Mouse (Mus musculus): ENCODE results near the gene Hspbap1.

Gene Hspbap1

DNA sequence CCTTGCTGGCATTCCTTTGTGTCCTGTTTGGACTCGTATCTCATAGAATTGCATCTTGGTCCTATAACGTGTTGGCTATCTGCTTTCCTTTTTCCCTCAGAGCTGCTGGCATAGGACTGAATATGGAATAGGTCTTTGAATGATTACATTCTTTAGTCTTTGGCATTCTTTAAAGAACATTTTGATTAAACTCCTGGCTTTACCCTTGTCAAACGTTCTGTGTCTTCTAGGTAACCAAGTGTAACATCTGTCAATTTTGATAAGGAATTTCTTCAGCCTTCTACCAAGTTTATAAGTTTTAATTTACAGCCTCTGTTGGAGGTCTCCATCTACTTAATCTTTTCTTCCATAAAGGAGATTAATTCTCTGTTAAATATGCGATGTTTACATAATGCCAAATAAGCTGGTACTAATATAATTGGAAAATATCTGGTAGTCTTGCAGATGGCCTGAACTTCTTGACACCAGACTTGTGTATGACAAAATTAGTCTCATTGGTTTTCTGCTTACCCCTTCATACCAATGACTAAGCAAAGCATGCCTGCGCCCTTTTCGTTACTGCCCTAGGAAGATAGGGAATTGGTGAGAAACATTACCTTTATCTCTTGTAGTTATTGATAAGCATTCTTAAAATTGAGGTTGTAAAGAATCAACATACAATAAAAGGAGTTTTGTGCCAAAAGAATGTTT, 36.9 kb downstream of the Hspbap1 start:
- no peak for DNase-seq

DNA sequence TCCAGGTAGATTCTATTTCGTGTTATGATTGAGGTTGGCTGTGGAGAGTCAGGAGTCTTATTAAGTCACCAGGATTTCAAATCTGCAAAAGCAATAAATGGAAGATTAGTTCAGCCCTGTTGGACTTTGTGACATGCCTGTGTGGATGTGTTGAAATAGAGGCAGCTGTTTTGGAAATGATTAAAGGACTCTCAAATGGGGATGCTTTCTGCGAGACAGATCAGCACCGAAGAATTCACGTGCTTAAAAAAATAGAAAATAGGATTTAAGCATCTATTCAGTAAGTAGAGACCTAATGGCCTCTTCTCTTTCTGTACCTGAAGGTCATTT, 37.5 kb downstream of the Hspbap1 start:
- DNase-seq, result no peak

DNA sequence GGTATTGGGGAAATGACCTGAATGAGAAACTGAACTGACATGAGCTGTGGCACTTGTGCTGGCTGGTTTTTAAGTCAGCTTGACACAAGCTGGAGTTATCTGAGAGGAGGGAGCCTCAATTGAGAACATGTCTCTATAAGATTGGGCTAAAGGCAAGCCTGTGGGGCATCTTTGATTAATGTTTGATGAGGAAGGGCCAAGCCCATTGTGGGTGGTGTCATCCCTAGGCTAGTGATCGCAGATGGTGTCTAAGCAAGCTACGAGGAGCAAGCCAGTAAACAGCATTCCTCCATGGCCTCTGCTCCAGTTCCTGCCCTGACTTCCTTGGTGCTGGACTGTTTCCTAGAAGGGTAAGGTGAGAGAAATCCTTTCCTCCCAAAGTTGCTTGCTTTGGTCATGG, 38.7 kb downstream of the Hspbap1 start:
- DNase-seq, result no peak

DNA sequence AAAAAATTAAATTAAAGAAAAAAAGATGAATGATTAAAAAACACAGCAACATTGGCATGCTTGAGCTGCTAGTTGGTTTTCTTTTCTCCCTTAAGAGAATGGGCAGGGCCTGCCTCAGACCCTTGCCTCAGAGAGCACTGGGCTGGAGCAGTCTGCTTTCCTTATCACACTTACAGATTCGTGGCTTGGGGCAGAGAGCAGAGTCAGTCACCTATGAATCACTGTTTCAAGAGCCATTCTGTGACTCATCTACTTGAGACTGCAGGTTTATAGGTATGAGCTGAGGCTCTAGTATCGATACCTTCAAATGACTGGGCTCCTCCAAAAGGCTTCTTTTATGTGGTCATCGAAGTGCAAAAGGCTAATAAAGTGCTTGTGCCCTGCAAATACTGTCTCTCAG, 42.9 kb downstream of the Hspbap1 start:
- no peak for DNase-seq

DNA sequence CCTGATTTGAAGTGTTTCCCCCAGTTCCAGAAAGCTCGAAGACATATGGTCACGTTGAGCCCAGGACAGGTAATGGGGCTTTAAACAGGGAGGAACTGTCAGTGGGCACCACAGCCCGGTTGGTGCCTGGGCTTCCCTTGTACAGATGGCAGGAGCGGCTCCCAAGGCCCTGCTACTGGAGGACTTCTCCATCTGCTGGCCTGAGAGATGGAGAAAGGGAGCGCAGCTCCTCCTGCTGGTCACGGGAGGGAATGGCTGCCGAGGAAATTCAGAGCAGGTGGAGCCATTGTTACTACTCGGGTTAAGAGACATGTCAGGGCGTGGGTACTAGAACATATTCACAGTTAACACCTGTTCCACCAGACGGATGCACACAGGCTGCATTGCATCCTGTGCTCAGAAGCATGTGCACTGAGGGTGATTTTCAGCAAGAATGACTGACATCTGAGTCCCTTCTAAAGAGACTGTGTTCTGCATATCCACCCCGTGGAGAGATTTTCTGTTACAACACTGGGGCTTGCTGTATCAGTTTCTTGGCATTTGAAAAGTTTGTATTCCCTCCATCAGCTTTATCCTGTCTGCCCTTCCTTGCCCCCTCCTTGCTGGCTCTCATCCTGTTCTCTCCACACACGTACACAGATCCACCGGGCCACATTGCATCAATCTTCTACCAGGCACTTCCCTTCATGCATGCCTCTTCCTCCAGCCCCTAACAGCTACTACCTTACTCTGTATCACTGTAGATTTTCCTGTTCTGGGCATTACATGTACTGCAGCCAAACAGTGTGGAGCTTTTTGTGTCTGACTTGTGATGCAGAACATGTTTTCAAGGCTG, 47.3 kb downstream of the Hspbap1 start:
- DNase-seq, result peak; percentile 94 to 95

DNA sequence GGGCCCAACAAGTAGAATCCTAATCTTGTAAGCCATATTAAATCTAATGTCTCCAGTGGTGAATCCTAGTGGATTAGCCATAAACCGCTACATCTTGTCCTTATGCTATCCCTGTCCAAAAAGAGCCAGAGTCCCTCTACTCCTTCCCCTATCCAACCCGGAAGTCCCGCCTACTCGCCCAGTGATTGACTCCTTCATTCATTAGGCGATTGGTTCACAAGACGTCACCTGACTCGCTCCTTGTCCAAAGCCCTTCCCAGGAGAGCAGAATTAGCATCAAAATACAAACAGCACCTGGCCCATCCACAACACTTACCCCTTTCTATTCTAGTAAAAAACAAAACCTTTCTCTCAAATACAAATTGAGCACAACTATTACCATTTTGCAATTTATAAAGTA, 59.8 kb downstream of the Hspbap1 start:
- DNase-seq, result no peak

DNA sequence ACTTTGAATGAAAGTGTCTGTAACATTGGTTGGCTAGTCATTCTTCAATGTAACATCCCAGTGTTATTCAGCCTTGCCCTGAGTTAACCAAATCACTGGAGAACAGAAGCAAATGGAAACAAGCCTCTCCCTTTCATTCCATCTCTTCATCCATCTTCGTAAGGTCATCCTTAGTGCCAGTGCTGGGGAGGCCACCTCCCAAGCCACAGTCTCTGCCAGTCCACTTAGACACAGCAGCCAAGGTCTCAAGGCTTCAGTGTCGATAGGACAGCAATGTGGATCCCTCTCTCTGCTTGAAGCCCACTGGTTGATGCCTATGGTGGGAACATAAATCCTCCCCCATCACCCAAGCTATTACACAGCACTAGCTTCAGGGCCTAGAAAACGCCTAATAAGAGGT, 62.8 kb downstream of the Hspbap1 start:
- no peak for DNase-seq

DNA sequence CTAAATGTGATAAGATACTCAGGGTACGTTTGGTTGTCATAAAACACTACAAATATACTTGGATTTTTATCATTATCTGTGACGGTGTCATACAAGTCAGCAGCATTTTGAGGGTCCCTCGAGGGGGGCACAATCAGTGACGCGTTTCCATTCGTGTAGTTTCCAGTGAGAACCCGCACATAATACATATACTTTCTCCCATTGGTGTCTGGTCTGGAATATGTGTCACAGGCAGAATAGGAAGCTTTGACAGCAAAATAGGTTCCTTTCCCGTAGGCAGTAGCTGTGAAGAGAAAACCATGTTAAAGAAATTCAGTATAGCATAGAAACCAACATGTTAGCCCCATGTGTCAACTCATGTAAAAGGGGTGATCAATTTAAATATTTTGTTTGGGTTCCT, 64.5 kb downstream of the Hspbap1 start:
- DNase-seq, result no peak

DNA sequence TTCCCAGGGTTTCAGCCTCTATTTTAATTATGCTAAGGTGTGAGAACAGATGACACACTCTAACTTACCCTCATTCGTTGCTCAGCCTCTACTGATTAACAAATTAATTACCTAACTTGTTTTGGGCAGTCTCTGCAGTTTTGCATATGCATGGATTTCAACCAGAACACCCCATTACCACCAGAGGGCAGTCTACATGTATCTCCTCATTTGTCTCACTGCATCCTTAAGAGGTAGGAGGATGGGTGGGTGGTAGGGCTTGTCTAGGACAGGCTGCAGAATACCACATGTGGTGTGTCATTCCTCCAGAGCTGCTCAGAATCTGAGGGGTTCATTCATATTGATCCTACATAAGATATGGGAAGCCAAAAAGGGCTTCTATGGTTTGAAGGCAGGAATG, 69.5 kb downstream of the Hspbap1 start:
- DNase-seq, result peak; percentile 45 to 57

DNA sequence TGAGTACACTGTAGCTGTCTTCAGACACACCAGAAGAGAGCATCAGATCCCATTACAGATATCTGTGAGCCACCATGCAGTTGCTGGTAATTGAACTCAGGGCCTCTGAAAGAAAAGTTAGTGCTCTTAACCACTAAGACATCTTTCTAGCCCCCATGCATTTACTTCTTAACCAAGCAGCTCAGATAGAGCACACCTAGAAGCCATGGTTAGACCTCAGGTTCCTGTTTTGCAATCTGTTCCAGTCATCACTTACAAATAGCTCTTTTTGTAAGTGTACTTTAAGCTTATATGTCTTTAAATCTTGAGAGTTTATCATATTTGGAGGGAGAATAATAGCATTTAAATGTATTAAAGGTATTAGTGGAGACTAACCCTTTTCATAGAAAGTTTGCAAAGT, 77.0 kb downstream of the Hspbap1 start:
- DNase-seq, result no peak

DNA sequence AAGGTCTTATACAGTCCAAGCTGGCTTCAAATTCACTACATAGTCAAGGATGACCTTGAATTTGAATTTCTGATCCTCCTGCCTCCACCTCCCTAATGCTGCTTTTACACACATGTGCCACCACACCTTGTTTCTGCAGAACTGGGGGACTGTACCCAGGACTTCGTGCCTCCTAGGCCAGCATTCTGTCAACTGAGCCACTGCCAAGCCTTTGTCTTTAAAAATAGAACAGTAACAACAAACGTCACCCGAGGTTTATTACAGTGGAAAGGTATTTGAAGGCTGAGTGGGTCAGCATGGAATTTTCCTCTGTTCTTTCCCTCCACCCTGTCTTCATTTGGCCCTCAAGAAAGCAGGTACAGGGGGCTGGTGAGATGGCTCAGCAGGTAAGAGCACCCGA, 85.7 kb downstream of the Hspbap1 start:
- DNase-seq, result no peak

DNA sequence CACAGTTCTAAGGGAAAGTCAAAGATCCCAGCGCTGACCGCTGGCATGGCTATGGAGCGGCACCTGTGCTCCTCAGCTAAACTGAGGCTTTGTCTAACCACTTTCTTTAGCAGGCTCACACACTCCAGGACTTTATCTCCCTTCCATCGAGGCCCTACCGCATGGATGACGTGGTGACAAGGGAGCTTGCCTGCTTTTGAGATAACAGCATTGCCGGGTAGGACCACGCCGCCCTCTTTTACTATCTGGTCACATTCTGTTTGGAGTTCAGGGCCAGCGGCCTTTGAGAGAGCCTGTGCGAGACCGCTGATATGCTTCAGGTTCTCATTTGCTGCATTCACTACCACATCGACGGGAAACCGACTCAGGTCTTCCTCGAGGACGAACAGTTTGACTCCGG, 86.6 kb downstream of the Hspbap1 start:
- DNase-seq, result no peak

DNA sequence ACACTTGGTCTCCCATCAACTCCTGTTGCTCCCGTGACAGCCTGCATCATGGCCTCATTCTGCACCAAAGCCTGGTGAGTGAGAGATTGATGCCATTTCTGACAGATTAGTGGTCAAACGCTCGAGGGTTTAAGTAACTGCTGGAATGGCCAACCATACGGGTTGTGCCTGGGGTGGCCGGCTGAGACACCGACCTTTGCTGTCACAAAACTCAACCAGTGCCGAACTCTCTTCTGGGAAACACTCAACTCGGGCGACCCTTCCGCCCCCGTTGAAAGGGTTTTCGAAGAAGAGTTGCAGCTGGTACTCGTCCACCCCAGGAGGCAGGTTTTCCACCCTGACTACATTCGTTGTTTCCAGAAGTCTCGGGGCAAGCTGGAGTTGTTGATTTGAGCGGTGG, 90.1 kb downstream of the Hspbap1 start:
- DNase-seq, result no peak

DNA sequence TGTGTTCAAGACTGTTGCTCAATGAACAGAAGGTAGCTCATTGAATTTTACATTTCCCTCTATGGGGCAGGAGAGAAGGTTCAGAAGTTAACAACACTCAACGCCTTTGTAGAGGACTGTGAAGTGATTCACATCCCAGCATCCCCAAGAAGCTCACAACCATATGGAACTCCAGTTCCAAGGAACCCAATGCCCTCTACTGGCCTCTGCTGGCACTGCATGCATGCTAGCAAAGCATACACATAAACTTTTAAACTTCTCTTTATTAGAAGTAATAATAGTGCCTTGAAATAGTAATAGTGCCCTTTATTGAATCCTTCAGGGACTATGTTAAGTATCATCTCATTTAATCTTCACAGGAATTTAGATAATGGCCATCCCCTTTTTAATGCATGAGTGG, 91.9 kb downstream of the Hspbap1 start:
- DNase-seq, result peak in 1 of 2 experiments; percentile 20

DNA sequence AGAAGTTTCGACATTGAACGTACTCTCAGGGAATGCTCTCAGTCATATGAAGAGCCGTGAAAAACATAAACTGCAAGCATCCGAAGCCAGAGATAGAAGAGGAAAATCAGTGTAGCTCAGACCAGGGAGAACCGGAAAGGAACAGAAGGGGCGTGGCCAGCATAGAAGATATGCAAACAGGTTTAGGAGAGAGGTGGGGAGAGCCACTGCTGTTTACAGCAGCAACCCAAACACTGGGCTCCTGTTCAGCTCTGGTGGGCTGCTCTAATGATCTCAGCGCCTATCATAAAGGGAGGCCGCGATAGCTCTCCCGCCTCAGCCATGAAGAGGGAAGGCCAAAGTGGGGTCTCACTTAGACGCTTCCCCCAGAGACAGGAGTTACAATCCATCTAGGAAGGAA, 97.6 kb downstream of the Hspbap1 start:
- no peak for DNase-seq

DNA sequence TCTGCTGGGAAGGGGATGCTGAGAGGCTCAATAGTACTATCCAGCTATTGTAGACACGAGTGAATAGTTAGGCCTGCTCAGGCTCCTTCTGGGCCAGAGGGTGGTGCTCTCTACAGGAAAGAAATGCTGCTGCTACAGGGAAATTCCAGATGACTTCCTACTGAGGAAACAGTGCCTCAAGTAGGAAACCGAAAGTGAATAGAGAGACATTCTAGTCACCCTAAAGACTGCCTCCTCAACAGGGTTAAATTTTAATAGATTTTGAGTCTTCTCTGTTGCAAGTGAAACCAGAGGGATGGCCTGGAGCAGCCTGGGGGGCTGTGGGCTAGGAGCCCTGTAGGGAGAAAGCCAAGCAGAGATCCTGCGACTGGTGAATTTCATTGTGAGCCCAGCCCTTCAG, 99.0 kb downstream of the Hspbap1 start:
- DNase-seq, result no peak

DNA sequence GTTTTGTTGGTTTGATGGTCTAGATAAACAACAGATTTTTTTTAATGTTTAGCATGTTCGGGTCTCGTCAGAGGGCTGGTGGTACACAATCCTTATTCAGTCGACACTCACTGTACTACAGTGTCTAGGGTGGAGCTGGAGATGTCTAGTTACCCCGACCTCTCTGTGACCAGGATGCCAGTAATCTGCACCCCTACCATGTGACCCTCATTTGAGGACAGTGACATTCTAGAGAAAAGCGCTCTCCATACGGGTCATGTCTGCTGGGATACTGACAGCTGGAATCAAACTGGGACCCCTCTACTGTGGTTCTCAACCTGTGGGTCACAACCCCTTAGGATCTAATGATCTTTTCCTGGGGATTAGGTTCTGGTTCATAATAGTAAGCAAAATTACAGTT, 99.5 kb downstream of the Hspbap1 start:
- no peak for DNase-seq

DNA sequence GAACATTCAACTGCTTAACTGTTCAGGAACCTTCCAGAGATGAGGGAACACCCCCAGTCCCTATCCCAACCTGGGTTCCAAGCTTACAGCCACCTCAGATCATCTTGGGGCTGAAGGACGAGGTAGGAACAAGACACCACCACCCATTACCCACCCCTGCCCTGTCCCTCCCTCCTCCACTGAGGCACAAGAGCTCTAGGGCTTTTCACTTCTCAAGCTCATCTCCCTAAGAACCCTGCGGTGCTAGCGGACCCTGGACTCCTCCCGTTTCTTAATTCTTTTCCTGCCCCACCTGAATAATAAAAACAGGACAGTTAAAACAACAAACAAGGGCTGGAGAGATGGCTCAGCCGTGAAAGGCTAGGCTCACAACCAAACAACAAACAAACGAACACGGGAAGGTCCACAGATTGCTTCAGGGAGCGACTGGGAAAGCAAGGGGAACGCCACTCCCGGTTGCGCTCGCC, 100.4 kb downstream of the Hspbap1 start:
- no peak for DNase-seq

DNA sequence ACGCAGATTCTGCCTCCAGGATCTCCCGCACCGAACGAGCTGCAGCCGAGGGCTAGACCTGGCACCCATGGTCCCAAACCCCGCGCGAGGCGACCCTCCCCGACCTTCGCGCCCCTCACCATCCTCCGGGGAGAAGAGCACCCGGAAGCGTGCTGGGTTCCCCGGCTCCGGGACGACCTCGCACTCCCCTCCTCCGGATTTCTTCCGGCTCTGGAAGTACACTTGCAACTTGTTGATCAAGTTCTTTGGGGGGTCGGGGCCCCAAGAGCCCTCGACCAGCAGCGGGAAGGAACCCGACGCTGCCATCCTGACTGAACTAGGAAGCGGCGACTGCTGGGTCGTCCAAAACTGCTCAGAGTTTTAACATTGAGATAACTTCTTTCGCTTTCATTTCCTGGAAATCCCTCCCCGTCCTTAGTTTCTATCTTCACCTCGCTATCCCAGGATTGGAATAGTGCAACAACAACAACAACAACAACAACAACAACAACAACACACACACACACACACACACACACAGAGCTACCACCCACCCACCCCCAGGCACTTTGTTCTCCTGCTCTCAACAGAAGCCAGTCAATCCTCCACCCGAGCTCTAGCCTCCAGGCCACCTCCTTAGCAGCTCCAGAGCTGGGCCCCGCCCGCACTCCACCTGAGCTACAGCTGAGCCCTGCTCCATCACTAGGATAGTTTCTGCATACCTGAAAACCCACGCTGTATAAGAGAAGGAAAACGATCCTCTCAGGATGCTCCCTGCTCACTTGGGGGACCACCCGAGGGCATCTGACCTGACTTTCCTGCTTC, 101.1 kb downstream of the Hspbap1 start, which contains the start of gene Parp14:
Gene Parp14 (minus strand): TSS at position 497 of the 804 bp plus-strand sequence.
- peak in 1 of 2 experiments; percentile 11 for DNase-seq

DNA sequence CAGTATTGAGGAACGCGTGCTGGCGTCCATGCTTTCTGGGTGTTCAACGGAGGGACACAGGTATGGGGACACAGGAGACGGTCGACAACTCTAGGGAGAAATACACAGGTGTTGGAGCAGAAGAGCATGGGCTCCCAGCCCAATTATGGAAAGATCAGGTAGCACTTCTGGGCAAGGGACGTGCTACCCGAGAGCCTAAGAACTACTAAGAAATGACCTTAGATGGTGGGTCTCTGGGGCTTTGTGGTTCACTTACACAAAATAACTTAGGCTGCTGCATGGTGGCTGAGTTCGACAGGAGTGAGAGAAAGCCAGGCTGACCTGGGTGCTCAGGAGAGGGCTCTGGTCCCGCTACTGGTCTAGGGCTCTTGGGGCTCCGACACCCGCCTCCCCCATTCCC, 101.7 kb downstream of the Hspbap1 start:
- DNase-seq, result no peak

DNA sequence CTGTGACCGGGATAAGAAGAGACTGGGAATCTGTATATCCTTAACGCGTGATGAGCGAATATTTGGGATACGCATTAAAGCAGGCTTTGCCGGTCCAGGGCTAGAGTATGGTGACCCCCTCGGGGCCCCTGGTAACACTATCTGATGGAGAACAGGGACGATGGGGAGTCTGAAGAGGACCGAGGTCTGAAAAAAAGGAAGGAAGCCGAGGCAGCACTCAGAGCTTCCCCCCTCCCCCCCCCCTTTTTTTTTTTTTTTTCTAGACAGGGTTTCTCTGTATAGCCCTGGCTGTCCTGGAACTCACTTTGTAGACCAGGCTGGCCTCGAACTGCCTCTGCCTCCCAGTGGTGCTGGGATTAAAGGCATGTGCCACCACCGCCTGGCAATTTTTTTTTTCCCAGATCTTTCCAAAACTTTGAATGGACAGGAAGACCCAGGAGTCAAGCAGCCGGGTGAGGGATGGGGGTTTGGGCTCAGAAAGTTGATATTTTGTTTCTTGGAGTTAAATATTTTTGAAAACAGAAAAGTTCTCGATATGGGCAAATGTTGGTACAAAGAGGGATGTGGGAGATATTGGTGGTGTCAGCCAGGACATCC, 102.3 kb downstream of the Hspbap1 start:
- DNase-seq, result no peak

DNA sequence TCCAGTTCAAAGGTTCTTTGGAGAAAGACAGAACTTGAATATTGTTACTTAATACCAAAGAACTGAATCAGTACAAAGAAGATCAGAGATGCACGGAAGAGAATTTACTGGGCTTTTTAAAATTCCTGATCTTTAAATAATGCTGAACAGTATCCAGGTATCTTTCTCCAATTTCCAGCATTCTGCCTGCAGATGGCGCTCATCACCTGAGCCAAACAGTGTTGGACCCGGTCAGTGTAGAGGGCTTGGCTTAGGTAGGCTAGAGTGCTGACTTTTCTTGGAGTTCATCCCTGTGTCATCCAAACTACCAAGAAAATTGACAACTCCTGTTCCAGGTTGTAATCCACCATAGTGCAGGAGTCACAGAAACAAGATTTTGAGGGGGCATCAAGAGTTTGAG, 104.2 kb downstream of the Hspbap1 start:
- DNase-seq, result peak; percentile 52 to 63

All from cerebellum, postnatal 14 days (tissue).